Mouse (Mus musculus) olfactory bulb, adult 2 months (tissue): Measurements from ENCODE around the gene B3galt5. TPM values are rescaled to one million over a fixed set of nuclear protein-coding genes. Genes with fewer than 3 reads are reported as not detected.
A peak's percentile ranks its signal among the peaks of the same experiment; 100 is the strongest.

ENCODE experiments used
- H3K27ac ChIP-seq: fragments of 200-500 bp; 2 replicates; pipeline ENCODE4 v1.5.1; 2012; ENCODE audit warnings: low read depth, low read length; ENCODE audit not compliant: insufficient read depth
- H3K4me1 ChIP-seq: fragments of 200-500 bp; 2 replicates; pipeline ENCODE4 v1.6.1; 2012; ENCODE audit warnings: low read length; ENCODE audit not compliant: control insufficient read depth, insufficient read depth
- H3K4me3 ChIP-seq: fragments of 200-500 bp; 2 replicates; pipeline ENCODE4 v1.5.1; 2012; ENCODE audit warnings: mild to moderate bottlenecking, low read depth, low read length, moderate library complexity; ENCODE audit not compliant: insufficient read depth
- CTCF ChIP-seq: fragments of 200-500 bp; IDR thresholded peaks from 2 replicates; pipeline ENCODE4 v1.5.1; 2012; ENCODE audit warnings: low read depth, mild to moderate bottlenecking, low read length, moderate library complexity; ENCODE audit not compliant: insufficient read depth
- POLR2A ChIP-seq: fragments of 200-500 bp; IDR thresholded peaks from 2 replicates; pipeline ENCODE4 v1.6.1; 2012; ENCODE audit warnings: mild to moderate bottlenecking, low read depth, low read length, moderate library complexity; ENCODE audit not compliant: insufficient read depth
- WGBS: fragments of 180-500 bp; shearing (Covaris S2); methylation state at CpG from one replicate; pipeline ENCODE4 v1.1.7; 2018; 5-methylcytosine and 5-hydroxymethylcytosine counted together
- polyA plus RNA-seq: library from polyadenylated mRNA; stranded (reverse); fragments of >200 nt; gene quantifications from 2 replicates; pipeline ENCODE4 v1.2.4, GENCODE M21; 2012; ENCODE audit warnings: low replicate concordance; ENCODE audit not compliant: missing spikeins, insufficient read depth, insufficient read length

Gene B3galt5
- polyA plus RNA-seq, 1 experiment: not detected

DNA sequence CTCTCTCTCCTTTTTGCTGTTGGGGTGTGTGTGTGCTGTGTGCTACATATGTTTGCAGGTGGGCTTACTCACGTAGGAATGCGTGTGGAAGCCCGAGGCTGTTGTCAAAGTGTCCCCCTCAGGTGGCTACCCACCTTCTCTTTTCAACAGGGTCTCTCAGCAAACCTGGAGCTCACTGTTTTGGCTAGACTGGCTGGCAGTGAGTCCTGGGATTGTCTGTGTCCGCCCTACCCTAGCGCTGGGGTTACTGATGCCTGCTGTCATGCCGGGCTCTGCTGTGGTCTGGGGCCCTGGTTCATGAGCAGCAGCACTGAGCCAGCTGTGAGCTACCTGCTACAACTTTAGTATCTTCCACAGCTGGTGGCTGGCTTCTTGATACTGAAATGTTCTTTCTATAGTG lies 8.9 kb downstream of the B3galt5 start:
- no peak overlapping the region for H3K4me3 ChIP-seq
- WGBS: 85% methylated on average over 6 of the region's 6 CpGs
- no peaks in the 10 kb centered on the region for H3K4me1 ChIP-seq
- TF ChIP-seq CTCF (no peak), POLR2A (no peak)
- no peak overlapping the region for H3K27ac ChIP-seq

DNA sequence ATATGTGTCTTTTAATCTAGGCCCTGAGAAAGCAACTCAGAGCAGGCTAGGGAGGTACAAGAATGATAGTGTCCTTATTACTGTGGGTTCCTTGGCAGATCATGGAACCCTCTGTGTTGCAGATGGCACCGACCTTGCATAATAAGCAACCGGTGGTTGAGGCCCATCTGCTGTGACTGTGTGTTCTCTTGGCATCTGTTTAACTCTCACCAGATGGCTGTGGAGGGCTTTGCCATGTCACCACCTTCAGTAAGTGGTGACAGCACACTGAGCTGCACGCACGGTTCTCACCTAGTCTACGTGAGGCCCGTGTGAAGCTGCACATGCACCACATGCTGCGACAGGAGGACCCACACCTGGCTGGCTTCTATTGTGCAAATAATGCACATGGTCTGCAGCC lies 14.0 kb downstream of the B3galt5 start:
- TF ChIP-seq POLR2A: no peak
- no peak for TF ChIP-seq CTCF
- Histone ChIP-seq H3K27ac (no peak overlapping the region), H3K4me3 (no peak overlapping the region), H3K4me1 (no peaks in the 10 kb centered on the region)
- WGBS: 72% methylated on average over 7 of the region's 7 CpGs

DNA sequence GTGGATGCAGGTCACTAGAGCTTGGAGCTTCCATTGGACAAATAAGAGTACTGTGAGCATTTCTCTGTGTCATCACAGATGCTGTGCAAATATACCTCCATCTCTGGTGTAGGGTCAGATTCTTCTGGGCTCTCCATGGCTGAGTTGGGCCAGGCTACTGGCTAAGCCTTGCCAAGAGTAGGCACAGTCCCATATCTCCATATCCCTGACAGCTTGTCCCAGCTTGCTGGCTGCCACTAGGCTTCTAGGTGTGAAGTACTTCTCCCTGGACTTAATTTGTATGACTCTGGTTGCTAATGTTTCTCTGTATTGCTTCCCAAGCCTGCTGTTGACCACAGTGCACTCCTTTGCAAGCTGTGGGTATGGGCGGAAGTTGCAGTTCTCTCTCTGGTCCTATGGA lies 16.5 kb downstream of the B3galt5 start:
- no peak for TF ChIP-seq CTCF
- no peak for TF ChIP-seq POLR2A
- Histone ChIP-seq H3K4me1 (no peaks in the 10 kb centered on the region), H3K27ac (no peak overlapping the region), H3K4me3 (no peak overlapping the region)
- 94% methylated on average over 1 of the region's 1 CpGs for WGBS

DNA sequence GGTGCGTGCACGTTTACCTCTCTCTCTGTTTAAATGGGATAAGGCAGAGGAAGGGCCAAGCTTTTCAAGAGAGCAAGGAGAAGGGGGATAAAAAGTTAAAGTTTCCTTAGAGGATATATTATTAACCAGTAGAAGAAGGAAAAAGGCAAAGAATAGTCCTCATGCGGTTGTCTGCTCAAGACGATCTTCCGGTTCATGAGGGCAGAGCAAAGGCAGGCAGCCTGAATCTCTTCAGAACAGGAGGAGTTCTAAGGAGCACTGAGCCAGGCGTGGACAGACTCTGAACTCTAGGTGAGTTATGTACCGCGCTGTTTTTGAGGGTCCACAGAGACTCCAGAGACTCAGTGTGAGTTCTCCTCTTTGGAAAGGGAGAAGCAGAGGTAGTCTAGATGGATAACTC lies 22.8 kb downstream of the B3galt5 start:
- H3K4me3 ChIP-seq: no peak overlapping the region
- TF ChIP-seq POLR2A (no peak), CTCF (no peak)
- H3K4me1 ChIP-seq: no peaks in the 10 kb centered on the region
- no peak overlapping the region for H3K27ac ChIP-seq
- 90% methylated on average over 8 of the region's 8 CpGs for whole genome bisulfite sequencing

DNA sequence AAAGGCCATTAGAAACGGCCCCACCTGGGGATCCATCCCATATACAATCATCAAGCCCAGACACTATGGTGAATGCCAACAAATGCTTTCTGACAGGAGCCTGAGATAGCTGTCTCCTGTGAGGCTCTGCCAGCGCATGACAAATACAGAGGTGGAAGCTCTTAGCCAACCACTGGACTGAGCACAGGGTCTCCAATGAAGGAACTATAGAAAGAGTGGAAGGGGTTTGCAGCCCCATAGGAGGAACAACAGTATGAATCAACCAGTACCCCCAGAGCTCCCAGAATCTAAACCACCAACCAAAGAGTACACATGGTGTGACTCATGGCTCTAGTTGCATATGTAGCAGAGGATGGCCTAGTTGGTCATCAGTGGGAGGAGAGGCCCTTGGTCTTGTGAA lies 36.1 kb downstream of the B3galt5 start:
- Histone ChIP-seq H3K4me3 (no peak overlapping the region), H3K27ac (no peak overlapping the region), H3K4me1 (peaks cover 7% of the 10 kb centered on the region)
- TF ChIP-seq POLR2A: no peak
- TF ChIP-seq CTCF: no peak
- WGBS: 83% methylated on average over 2 of the region's 2 CpGs

DNA sequence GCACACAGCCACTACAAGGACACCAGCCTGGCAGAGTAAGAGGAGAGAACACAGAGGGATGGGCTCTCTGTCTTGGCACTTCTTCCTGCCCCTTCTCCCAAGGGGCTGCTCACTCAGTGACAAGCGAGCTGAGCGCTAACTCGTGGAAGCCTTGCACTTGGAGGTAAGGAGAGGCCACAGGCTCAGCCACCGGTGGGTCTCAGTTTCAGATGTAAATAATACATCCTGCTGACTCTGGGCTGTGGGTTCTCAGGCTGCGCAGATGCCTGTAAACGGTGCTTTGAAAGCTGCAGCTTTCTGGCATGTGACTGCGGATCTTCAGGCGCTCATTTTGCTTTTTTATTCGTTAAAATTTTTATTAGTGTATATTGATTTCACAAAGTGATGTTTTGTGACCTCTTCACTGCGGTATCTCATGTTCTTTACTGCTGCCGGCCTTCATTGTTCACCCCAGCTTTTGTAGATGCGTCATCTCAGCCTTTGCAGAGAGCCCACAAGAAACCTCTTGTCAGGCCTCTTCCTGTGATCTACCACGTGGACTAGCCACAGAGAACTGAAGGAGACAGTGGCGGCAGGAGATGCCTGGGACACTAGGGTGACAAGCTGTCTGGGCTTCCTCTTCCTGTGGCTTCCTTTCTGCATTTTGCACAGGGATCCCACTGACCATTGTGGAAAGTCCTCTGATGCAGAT lies 37.5 kb downstream of the B3galt5 start:
- Histone ChIP-seq H3K4me1 (peaks cover 7% of the 10 kb centered on the region), H3K4me3 (no peak overlapping the region), H3K27ac (no peak overlapping the region)
- TF ChIP-seq POLR2A (no peak), CTCF (no peak)
- WGBS: 51% methylated on average over 14 of the region's 14 CpGs

DNA sequence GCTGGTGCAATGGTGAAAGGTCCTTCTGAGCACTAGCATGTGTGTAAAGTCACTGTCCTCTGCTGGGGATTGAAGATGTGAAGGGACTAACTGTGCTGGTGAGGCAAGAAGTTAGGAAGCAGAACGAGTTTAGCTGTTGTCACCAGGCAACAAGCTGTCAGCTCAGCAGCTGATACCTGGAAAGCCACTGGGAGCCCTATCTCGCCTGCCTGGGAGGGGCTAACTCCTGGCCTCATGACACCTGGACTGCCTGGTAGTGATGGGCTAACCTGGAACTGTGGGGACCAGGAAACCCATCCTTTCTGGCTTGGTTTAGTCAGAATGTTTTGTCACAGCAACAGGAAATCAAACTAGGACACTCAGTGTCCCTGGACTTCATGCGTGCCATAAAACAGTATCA lies 41.0 kb downstream of the B3galt5 start:
- Histone ChIP-seq H3K4me3 (no peak overlapping the region), H3K27ac (no peak overlapping the region), H3K4me1 (peaks cover 23% of the 10 kb centered on the region)
- 89% methylated on average over 3 of the region's 3 CpGs for WGBS
- TF ChIP-seq CTCF (no peak), POLR2A (no peak)

DNA sequence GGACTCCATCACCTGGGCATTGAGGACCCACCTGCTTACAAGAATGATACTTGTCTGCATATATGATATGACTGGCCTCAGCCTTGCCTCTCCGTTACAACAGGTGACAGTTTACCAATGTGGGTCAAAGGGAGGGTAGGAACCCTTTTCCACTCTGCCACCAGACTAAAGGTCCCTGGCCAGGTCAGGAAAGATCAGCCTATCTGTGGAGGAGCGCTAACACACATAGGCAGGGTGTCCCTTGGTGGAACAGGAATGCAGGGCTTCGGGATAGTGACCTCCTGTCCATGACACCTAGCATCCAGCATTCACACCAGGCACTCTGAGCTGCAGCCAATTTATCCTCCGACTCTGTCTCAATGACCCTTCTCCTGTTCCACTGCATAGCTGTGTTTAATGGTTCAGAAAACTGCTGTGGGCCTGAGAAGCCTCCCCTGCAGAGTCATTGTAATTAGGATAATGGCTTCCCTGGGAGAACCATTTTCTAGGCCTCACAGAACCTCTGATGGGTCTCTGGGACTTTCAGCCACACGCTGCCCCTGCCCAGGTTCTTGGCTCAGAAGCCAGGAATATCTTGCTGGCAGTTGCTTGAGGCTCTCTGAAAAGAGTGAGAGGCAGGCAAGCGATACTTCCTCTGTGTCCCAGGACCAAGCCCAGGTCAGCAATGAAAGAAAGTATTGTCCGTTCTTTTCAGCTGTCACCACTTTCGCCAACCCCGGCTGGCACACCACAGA lies 43.1 kb downstream of the B3galt5 start:
- no peak for TF ChIP-seq POLR2A
- TF ChIP-seq CTCF: no peak
- Histone ChIP-seq H3K27ac (no peak overlapping the region), H3K4me1 (peaks cover 25% of the 10 kb centered on the region), H3K4me3 (no peak overlapping the region)
- 60% methylated on average over 9 of the region's 9 CpGs for whole genome bisulfite sequencing

DNA sequence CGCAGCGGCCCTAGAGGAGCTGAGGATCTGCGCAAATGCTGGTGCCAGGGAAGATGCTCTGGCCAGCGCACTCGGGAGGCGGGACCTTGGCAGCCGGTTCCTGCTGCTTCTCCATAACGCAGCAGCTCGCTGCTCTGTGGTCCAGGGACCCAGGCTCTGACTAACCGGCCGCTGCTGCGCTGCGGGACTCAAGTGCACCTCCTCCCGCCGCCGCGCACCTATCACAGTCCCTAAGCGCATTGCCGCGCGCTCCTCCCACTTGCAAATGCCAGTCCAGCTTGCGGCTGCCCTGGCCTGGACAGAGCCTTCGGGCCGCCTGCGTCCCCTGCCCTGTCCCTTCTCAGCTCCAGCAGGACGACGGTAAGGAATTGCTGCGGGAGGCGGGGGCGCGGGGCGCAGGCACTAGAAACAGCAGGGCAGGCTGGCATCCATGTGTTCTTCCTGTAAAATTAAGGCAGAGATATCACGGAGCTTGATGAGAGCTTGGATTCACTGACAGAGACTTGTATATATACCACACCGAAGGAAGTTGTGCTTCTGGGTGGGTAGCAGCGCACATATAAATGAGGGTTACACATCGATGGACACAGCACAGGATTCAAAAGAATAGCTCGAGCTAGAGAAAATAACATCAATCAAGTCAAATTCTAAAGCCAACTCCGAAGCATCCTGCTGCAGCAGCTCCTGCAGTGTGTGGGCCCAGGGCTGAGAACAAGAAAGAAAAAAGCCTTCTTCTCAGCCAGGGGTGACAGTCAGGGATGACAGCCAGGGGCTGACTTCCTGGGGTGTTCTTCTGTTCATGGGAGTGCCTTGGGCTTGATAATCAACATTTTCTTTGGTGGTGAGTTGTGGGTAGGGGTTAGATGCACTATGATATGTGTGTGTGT lies 45.4 kb downstream of the B3galt5 start:
- Histone ChIP-seq H3K4me1 (peaks cover 25% of the 10 kb centered on the region), H3K27ac (peak overlapping the region; percentile 68), H3K4me3 (peak overlapping the region; percentile 69)
- 2% methylated on average over 38 of the region's 38 CpGs for WGBS
- TF ChIP-seq CTCF: no peak
- TF ChIP-seq POLR2A: peak; percentile 78
